Mouse (Mus musculus): Measurements from ENCODE around the gene Gclc.

- TF ChIP-seq CTCF (IDR thresholded peaks at IDR 0.05; ENCODE audit: low read depth, low read length) (no peak), POLR2A (IDR thresholded peaks at IDR 0.05; ENCODE audit: insufficient read depth, low read length) (no peak), EP300 (IDR thresholded peaks at IDR 0.05; ENCODE audit: insufficient read depth, low read depth, low read length) (no peak)
Observed at GRCm38 (mm10) chr9:77779711-77780110, 25.4 kb downstream of the Gclc start.

All from ES-Bruce4 (cell line).